Mouse (Mus musculus): Measurements from ENCODE around the gene Galnt14.

DNA sequence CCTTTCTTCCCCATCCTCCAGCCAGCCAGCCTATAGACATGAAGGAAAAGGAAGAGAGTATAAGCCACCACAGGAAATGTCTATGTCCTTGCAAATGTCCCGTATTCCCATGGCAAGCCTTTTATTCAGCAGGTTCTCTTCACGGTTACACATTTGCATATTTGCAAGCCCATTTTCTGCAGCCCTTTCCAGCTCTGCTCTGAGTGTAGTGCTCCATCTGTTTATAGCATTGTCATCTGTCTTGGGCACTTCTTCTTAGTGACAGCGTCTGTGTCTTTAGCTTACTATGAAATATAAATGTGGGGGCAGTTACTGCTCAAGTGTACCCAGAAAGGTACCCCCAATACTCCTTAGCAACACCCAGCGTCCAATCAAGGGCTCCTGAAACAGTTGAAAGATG lies 83.3 kb downstream of the Galnt14 start:
- no peak for TF ChIP-seq CTCF (conservative IDR thresholded peaks at IDR 0.05; ENCODE audit: low read length)
- no peak for TF ChIP-seq NANOG (IDR thresholded peaks at IDR 0.05; ENCODE audit: borderline replicate concordance, low read length)

All from E14TG2a.4 (cell line).